Mouse (Mus musculus) kidney, embryonic 16.5 days (tissue): ENCODE data around the gene Rpl41. TPM values are rescaled to one million over a fixed set of nuclear protein-coding genes. Genes with fewer than 3 reads are reported as not detected.
"Not testable (repeated sequence)": the region's sequence is repeated elsewhere in the genome, so short reads cannot be mapped to it uniquely, and the experiment has no call there.

ENCODE experiments used
- ATAC-seq: fragments of 200-750 bp; cut with Nextera tagmentation; 2 replicates; pipeline ENCODE4 v1.8.0; 2017; ENCODE audit warnings: moderate TSS enrichment; ENCODE audit not compliant: low FRiP score, low TSS enrichment
- H3K27ac ChIP-seq: fragments of 300-500 bp; sonication (generic); 2 replicates; pipeline ENCODE4 v1.5.1; 2014; ENCODE audit warnings: low read length
- H3K27me3 ChIP-seq: fragments of 300-500 bp; sonication (generic); 2 replicates; pipeline ENCODE4 v1.6.1; 2014; ENCODE audit warnings: low read length, control low read depth, mixed read lengths; ENCODE audit not compliant: insufficient read depth
- H3K36me3 ChIP-seq: fragments of 300-500 bp; sonication (generic); 2 replicates; pipeline ENCODE4 v1.6.1; 2014; ENCODE audit warnings: low read length, control low read depth, mixed read lengths; ENCODE audit not compliant: insufficient read depth
- H3K4me1 ChIP-seq: fragments of 300-500 bp; sonication (generic); 2 replicates; pipeline ENCODE4 v1.6.1; 2014; ENCODE audit warnings: low read length, control low read depth, mixed read lengths; ENCODE audit not compliant: insufficient read depth
- H3K4me2 ChIP-seq: fragments of 300-500 bp; sonication (generic); replicated peaks from 2 replicates; pipeline ENCODE4 v1.6.1; 2014; ENCODE audit warnings: low read depth, low read length
- H3K4me3 ChIP-seq: fragments of 300-500 bp; sonication (generic); 2 replicates; pipeline ENCODE4 v1.5.1; 2014; ENCODE audit warnings: mild to moderate bottlenecking, low read length
- H3K9ac ChIP-seq: fragments of 300-500 bp; sonication (generic); replicated peaks from 2 replicates; pipeline ENCODE4 v1.6.1; 2014; ENCODE audit warnings: low read length
- H3K9me3 ChIP-seq: fragments of 300-500 bp; sonication (generic); 2 replicates; pipeline ENCODE4 v1.6.1; 2016; ENCODE audit warnings: low read length, control low read depth
- WGBS: fragments of 180-500 bp; shearing (Covaris S2); extraction: QIAGEN DNeasy Blood & Tissue Kit; methylation state at CpG from one replicate; pipeline ENCODE4 v1.1.7; 2014; 5-methylcytosine and 5-hydroxymethylcytosine counted together
- microRNA-seq: library from miRNA; unstranded; fragments of <30 nt; microRNA quantifications from one replicate; pipeline ENCODE4, GENCODE M21; 2016
- polyA plus RNA-seq: library from polyadenylated mRNA; unstranded; fragments of >200 nt; fragmentation: Nextera tagmentation; extraction: Ambion mirVana; gene quantifications from 2 replicates; pipeline ENCODE4 v1.2.1, GENCODE M21; 2015

Gene Rpl41
- polyA plus RNA-seq, 1 experiment from 2014 or later = 3,659 TPM

- not testable (repeated sequence) for ATAC-seq, H3K4me3 ChIP-seq, H3K4me1 ChIP-seq, H3K9ac ChIP-seq, H3K36me3 ChIP-seq, H3K27me3 ChIP-seq, H3K27ac ChIP-seq, H3K4me2 ChIP-seq, H3K9me3 ChIP-seq
- WGBS = 73% methylated on average over 5 of the region's 5 CpGs
Observed at GRCm38 (mm10) chr10:128505371-128505667, 43.8 kb downstream of the Rpl41 start.

GRCm38 (mm10) chr10:128504641-128505370 is 44.3 kb downstream of the Rpl41 start:
- Histone ChIP-seq H3K27ac (no peak overlapping the region), H3K9me3 (no peaks in the 10 kb centered on the region), H3K36me3 (no peaks in the 10 kb centered on the region), H3K4me2 (no peak overlapping the region), H3K4me3 (no peak overlapping the region), H3K27me3 (no peaks in the 10 kb centered on the region), H3K4me1 (peaks cover 7% of the 10 kb centered on the region; the same call in 1 of the 2 replicates), H3K9ac (0 out of 2 replicates have a peak overlapping the region, but pooled peaks have one; percentile 29)
- ATAC-seq = no peak
- 69% methylated on average over 9 of the region's 9 CpGs for WGBS

- 77% methylated on average over 3 of the region's 3 CpGs for WGBS
- Histone ChIP-seq H3K4me3 (no peak overlapping the region), H3K4me2 (no peak overlapping the region), H3K4me1 (peaks cover 7% of the 10 kb centered on the region; the same call in 1 of the 2 replicates), H3K9me3 (no peaks in the 10 kb centered on the region), H3K36me3 (no peaks in the 10 kb centered on the region), H3K27ac (no peak overlapping the region), H3K9ac (no peak overlapping the region), H3K27me3 (no peaks in the 10 kb centered on the region)
- no peak for ATAC-seq
Observed at GRCm38 (mm10) chr10:128504012-128504411, 45.1 kb downstream of the Rpl41 start.

- Histone ChIP-seq H3K36me3 (no peaks in the 10 kb centered on the region), H3K9ac (no peak overlapping the region), H3K4me1 (peaks cover 7% of the 10 kb centered on the region; the same call in 1 of the 2 replicates), H3K27ac (no peak overlapping the region), H3K27me3 (no peaks in the 10 kb centered on the region), H3K4me2 (no peak overlapping the region), H3K4me3 (no peak overlapping the region), H3K9me3 (no peaks in the 10 kb centered on the region)
- WGBS = 74% methylated on average over 8 of the region's 8 CpGs
- no peak for ATAC-seq
Observed at GRCm38 (mm10) chr10:128503532-128503931, 45.6 kb downstream of the Rpl41 start.

- no peaks in the 10 kb centered on the region for H3K36me3 ChIP-seq
- peaks cover 17% of the 10 kb centered on the region for H3K4me1 ChIP-seq
- 74% methylated on average over 5 of the region's 5 CpGs for WGBS
- no peak overlapping the region for H3K9ac ChIP-seq
- no peaks in the 10 kb centered on the region for H3K9me3 ChIP-seq
- no peak for ATAC-seq
- H3K27ac ChIP-seq = no peak overlapping the region
- H3K4me2 ChIP-seq = no peak overlapping the region
- H3K27me3 ChIP-seq = no peaks in the 10 kb centered on the region
- H3K4me3 ChIP-seq = no peak overlapping the region
Observed at GRCm38 (mm10) chr10:128502341-128502740, 46.8 kb downstream of the Rpl41 start.

- no peaks in the 10 kb centered on the region for H3K36me3 ChIP-seq
- H3K4me1 ChIP-seq = peaks cover 25% of the 10 kb centered on the region
- ATAC-seq = peak; percentile 18; the same call in 1 of the 2 replicates
- WGBS = under 1% methylated on average over 21 of the region's 21 CpGs
- peak overlapping the region; percentile 74 for H3K9ac ChIP-seq
- peak overlapping the region; percentile 70 for H3K4me3 ChIP-seq
- H3K27me3 ChIP-seq = no peaks in the 10 kb centered on the region
- no peaks in the 10 kb centered on the region for H3K9me3 ChIP-seq
- peak overlapping the region; percentile 95 for H3K27ac ChIP-seq
- peak overlapping the region; percentile 86 for H3K4me2 ChIP-seq
Observed at GRCm38 (mm10) chr10:128499116-128499671, 49.9 kb downstream of the Rpl41 start.

GRCm38 (mm10) chr10:128498590-128498989 is 50.5 kb downstream of the Rpl41 start, which contains the start of gene Myl6b:
Gene Myl6b, minus strand, starts transcription at chr10:128498685.
- Histone ChIP-seq H3K9me3 (no peaks in the 10 kb centered on the region), H3K9ac (peak within 1 kb of the TSS; percentile 74), H3K4me1 (peaks cover 23% of the 10 kb centered on the region), H3K27me3 (no peaks in the 10 kb centered on the region), H3K4me2 (peak within 1 kb of the TSS; percentile 86), H3K4me3 (peak within 1 kb of the TSS; percentile 70), H3K36me3 (no peaks in the 10 kb centered on the region), H3K27ac (peak within 1 kb of the TSS; percentile 95)
- ATAC-seq = peak; percentile 94
- whole genome bisulfite sequencing = under 1% methylated on average over 27 of the region's 27 CpGs

Small RNA genes lying within 50 kb of the gene (microRNA-seq; reads per million reads assigned to microRNA genes)
- gene Gm47275 = not detected
- not detected for gene Mir6916
- gene Mir6917 = not detected

Other genes starting within 250 kb of the Rpl41 start
- gene Pan2, start 246.0 kb downstream of the Rpl41 start, polyA plus RNA-seq = 42.0 and 45.0 TPM in 2 replicates
- gene Cnpy2, start 226.8 kb downstream of the Rpl41 start, polyA plus RNA-seq = 343 and 370 TPM in 2 replicates
- gene Cs, start 211.6 kb downstream of the Rpl41 start, polyA plus RNA-seq = 238 and 244 TPM in 2 replicates
- 4.1 and 10.9 TPM in 2 replicates for gene Coq10a, start 180.3 kb downstream of the Rpl41 start, polyA plus RNA-seq
- 11.9 and 12.8 TPM in 2 replicates for gene Ankrd52, start 172.2 kb downstream of the Rpl41 start, polyA plus RNA-seq
- 69.0 and 75.1 TPM in 2 replicates for gene Slc39a5, start 148.1 kb downstream of the Rpl41 start, polyA plus RNA-seq
- gene Nabp2, start 137.8 kb downstream of the Rpl41 start, polyA plus RNA-seq = 81.7 and 94.8 TPM in 2 replicates
- 52.5 and 52.6 TPM in 2 replicates for gene Rnf41, start 137.6 kb downstream of the Rpl41 start, polyA plus RNA-seq
- 64.5 and 75.9 TPM in 2 replicates for gene Smarcc2, start 90.1 kb downstream of the Rpl41 start, polyA plus RNA-seq
- 1,255 and 1,413 TPM in 2 replicates for gene Myl6, start 55.2 kb downstream of the Rpl41 start, polyA plus RNA-seq
- 4.2 and 5.7 TPM in 2 replicates for gene Myl6b, start 50.6 kb downstream of the Rpl41 start, polyA plus RNA-seq
- 23.2 and 24.2 TPM in 2 replicates for gene Esyt1, start 23.4 kb downstream of the Rpl41 start, polyA plus RNA-seq
- 16.2 and 16.6 TPM in 2 replicates for gene Zc3h10, start 1.5 kb downstream of the Rpl41 start, polyA plus RNA-seq
- 200 and 203 TPM in 2 replicates for gene Pa2g4, start 16.7 kb upstream of the Rpl41 start, polyA plus RNA-seq
- gene Erbb3, start 40.3 kb upstream of the Rpl41 start, polyA plus RNA-seq = 11.5 and 12.8 TPM in 2 replicates
- gene Rps26, start 77.4 kb upstream of the Rpl41 start, polyA plus RNA-seq = 628 and 640 TPM in 2 replicates
- gene Ikzf4, start 96.7 kb upstream of the Rpl41 start, polyA plus RNA-seq = 1.4 and 2.0 TPM in 2 replicates
- 15.9 and 16.3 TPM in 2 replicates for gene Suox, start 124.8 kb upstream of the Rpl41 start, polyA plus RNA-seq
- 84.4 and 86.0 TPM in 2 replicates for gene Rab5b, start 147.0 kb upstream of the Rpl41 start, polyA plus RNA-seq
- 1.5 and 1.7 TPM in 2 replicates for gene Pmel, start 154.9 kb upstream of the Rpl41 start, polyA plus RNA-seq
- 100 and 105 TPM in 2 replicates for gene Cdk2, start 155.7 kb upstream of the Rpl41 start, polyA plus RNA-seq
- 6.8 and 7.8 TPM in 2 replicates for gene Dgka, start 195.6 kb upstream of the Rpl41 start, polyA plus RNA-seq
- 40.0 and 40.3 TPM in 2 replicates for gene Pym1, start 198.6 kb upstream of the Rpl41 start, polyA plus RNA-seq
- gene Mmp19, start 241.6 kb upstream of the Rpl41 start, polyA plus RNA-seq = 0.89 and 0.98 TPM in 2 replicates